Mouse (Mus musculus) lung, postnatal 14 days (tissue): ENCODE data around the gene Gpr55.
"Not testable (repeated sequence)": the region's sequence is repeated elsewhere in the genome, so short reads cannot be mapped to it uniquely, and the experiment has no call there.

Experiments used
- DNase-seq: peaks from one replicate; pipeline ENCODE4 v3.0.0; 2021

Gpr55 gene

GRCm38 (mm10) chr1:85960873-85961272, at the start of gene Gpr55:
Gene Gpr55, minus strand, starts transcription at chr1:85961007.
- DNase-seq, result peak; percentile 4

GRCm38 (mm10) chr1:86007778-86008177, 47.0 kb upstream of the Gpr55 start:
- DNase-seq, result peak; percentile 95

GRCm38 (mm10) chr1:86006040-86006439, 45.2 kb upstream of the Gpr55 start:
- DNase-seq, result no peak

GRCm38 (mm10) chr1:86005540-86005939, 44.7 kb upstream of the Gpr55 start:
- DNase-seq, result no peak

GRCm38 (mm10) chr1:85999853-86000570, 39.2 kb upstream of the Gpr55 start:
- no peak for DNase-seq

GRCm38 (mm10) chr1:85998012-85998411, 37.2 kb upstream of the Gpr55 start:
- DNase-seq, result no peak

GRCm38 (mm10) chr1:85997221-85997620, 36.4 kb upstream of the Gpr55 start:
- no peak for DNase-seq

- no peak for DNase-seq
Measured at GRCm38 (mm10) chr1:85993541-85993940, 32.7 kb upstream of the Gpr55 start.

GRCm38 (mm10) chr1:85992175-85992574, 31.4 kb upstream of the Gpr55 start:
- no peak for DNase-seq

- not testable (repeated sequence) for DNase-seq
Measured at GRCm38 (mm10) chr1:85988882-85989281, 28.1 kb upstream of the Gpr55 start.

- DNase-seq, result no peak
Measured at GRCm38 (mm10) chr1:85988351-85988750, 27.5 kb upstream of the Gpr55 start.

- no peak for DNase-seq
Measured at GRCm38 (mm10) chr1:85985784-85986183, 25.0 kb upstream of the Gpr55 start.

- peak; percentile 8 for DNase-seq
Measured at GRCm38 (mm10) chr1:85981738-85982357, 21.0 kb upstream of the Gpr55 start.

GRCm38 (mm10) chr1:85977709-85978108, 16.9 kb upstream of the Gpr55 start:
- DNase-seq, result no peak

- DNase-seq, result no peak
Measured at GRCm38 (mm10) chr1:85973468-85973877, 12.7 kb upstream of the Gpr55 start.

GRCm38 (mm10) chr1:85972341-85972740, 11.5 kb upstream of the Gpr55 start:
- DNase-seq, result no peak

- DNase-seq, result no peak
Measured at GRCm38 (mm10) chr1:85971070-85971469, 10.3 kb upstream of the Gpr55 start.

- no peak for DNase-seq
Measured at GRCm38 (mm10) chr1:85969519-85969918, 8.7 kb upstream of the Gpr55 start.

- DNase-seq, result no peak
Measured at GRCm38 (mm10) chr1:85969081-85969480, 8.3 kb upstream of the Gpr55 start.

GRCm38 (mm10) chr1:85965856-85966255, 5.0 kb upstream of the Gpr55 start:
- DNase-seq, result no peak

- DNase-seq, result no peak
Measured at GRCm38 (mm10) chr1:85962081-85962480, 1.3 kb upstream of the Gpr55 start.

- DNase-seq, result no peak
Measured at GRCm38 (mm10) chr1:85959889-85960276, 924 bp downstream of the Gpr55 start.

GRCm38 (mm10) chr1:85959129-85959888, 1.5 kb downstream of the Gpr55 start:
- no peak for DNase-seq
